11 mouse cellular contexts compared by ENCODE assay signal in genomic region chr17:64622352-64622886, GRCm38 (mm10). TPM values are rescaled to one million over a fixed set of nuclear protein-coding genes. Genes with fewer than 3 reads are reported as not detected.
DNase-seq lines count a peak whose midpoint lies in the region; ATAC-seq and TF ChIP-seq lines count a peak whose summit lies in the region.
"Had no signal": no experiment of that assay in that cellular context is flagged by ENCODE, and none has a peak within 500 bp of the region (broad histone marks: within the 10 kb centered on the region; RNA-seq: fewer than 3 reads in every experiment).

No protein-coding gene starts in this region.

- no peak overlapping the region for H3K4me2 ChIP-seq in liver, postnatal 0 days (ENCODE audit: low read depth, low read length)
- H3K4me2 ChIP-seq: embryonic facial prominence, embryonic 12.5 days; neural tube, embryonic 13.5 days had no signal

- intact Hi-C loops in heart, postnatal 10 days (cut with DNase I), result no loop called here

- WGBS in liver, adult 2 months, result 80% methylated on average over 11 of the region's 11 CpGs
- WGBS in liver, postnatal 0 days (ENCODE audit: insufficient replicate concordance), result 64% methylated on average over 11 of the region's 11 CpGs

- H3K9ac ChIP-seq in liver, adult 2 months (ENCODE audit: low read depth, low read length), result no peak overlapping the region
- no peak overlapping the region for H3K9ac ChIP-seq in liver, postnatal 0 days (replicated peaks)
- H3K9ac ChIP-seq: embryonic facial prominence, embryonic 12.5 days; neural tube, embryonic 13.5 days had no signal

- no peak for ATAC-seq in liver, postnatal 0 days
- ATAC-seq: Patski had no signal

- TF ChIP-seq EP300 in liver, postnatal 0 days (IDR thresholded peaks at IDR 0.05; ENCODE audit: low read depth), result no peak

- H3K27me3 ChIP-seq in liver, adult 2 months (ENCODE audit: control insufficient read depth, insufficient read depth, low read length), result no peaks in the 10 kb centered on the region
- H3K27me3 ChIP-seq in liver, postnatal 0 days (ENCODE audit: insufficient read depth, low read length), result no peaks in the 10 kb centered on the region
- H3K27me3 ChIP-seq in splenic B cell, adult 2 months (ENCODE audit: control insufficient read depth, insufficient read depth, low read length, poor library complexity, severe bottlenecking), result no peaks in the 10 kb centered on the region
- H3K27me3 ChIP-seq: embryonic facial prominence, embryonic 12.5 days; neural tube, embryonic 13.5 days; Patski had no signal

- H3K4me1 ChIP-seq in liver, adult 2 months (ENCODE audit: control insufficient read depth, insufficient read depth, low read length), result peaks cover 43% of the 10 kb centered on the region
- peaks cover 21% of the 10 kb centered on the region for H3K4me1 ChIP-seq in liver, postnatal 0 days (ENCODE audit: insufficient read depth)
- H3K4me1 ChIP-seq: embryonic facial prominence, embryonic 12.5 days had no signal

- H3K4me3 ChIP-seq in liver, adult 2 months (ENCODE audit: insufficient read depth, low read depth, low read length), result no peak overlapping the region
- no peak overlapping the region for H3K4me3 ChIP-seq in liver, postnatal 0 days (ENCODE audit: low read depth, low read length)
- H3K4me3 ChIP-seq: embryonic facial prominence, embryonic 12.5 days; neural tube, embryonic 13.5 days had no signal

- peaks cover 34% of the 10 kb centered on the region for H3K36me3 ChIP-seq in liver, adult 2 months (ENCODE audit: control insufficient read depth, insufficient read depth, low read length)
- H3K36me3 ChIP-seq in liver, postnatal 0 days (replicated peaks; ENCODE audit: insufficient read depth, low read length), result peaks cover 30% of the 10 kb centered on the region
- peaks cover 9% of the 10 kb centered on the region for H3K36me3 ChIP-seq in splenic B cell, adult 2 months (ENCODE audit: control insufficient read depth, insufficient read depth, low read length, poor library complexity, severe bottlenecking)

- H3K27ac ChIP-seq in liver, adult 2 months (replicated peaks; ENCODE audit: insufficient read depth, low read depth, low read length), result peak overlapping the region; percentile 58
- H3K27ac ChIP-seq in liver, postnatal 0 days (ENCODE audit: low read depth), result peak overlapping the region; percentile 44; the same call in 1 of the 2 replicates
- H3K27ac ChIP-seq: embryonic facial prominence, embryonic 12.5 days; neural tube, embryonic 13.5 days had no signal

- no peak for TF ChIP-seq POLR2A in liver, adult 2 months (IDR thresholded peaks at IDR 0.05; ENCODE audit: extremely low read depth, insufficient read depth, low read length)

- TF ChIP-seq CTCF in liver, adult 2 months (IDR thresholded peaks at IDR 0.05; ENCODE audit: low read depth, low read length), result no peak
- TF ChIP-seq CTCF in liver, postnatal 0 days (IDR thresholded peaks at IDR 0.05; ENCODE audit: low read depth), result no peak

- H3K79me2 ChIP-seq in liver, adult 2 months (ENCODE audit: control insufficient read depth, insufficient read depth, low read length), result peaks cover 52% of the 10 kb centered on the region

- H3K9me3 ChIP-seq in liver, postnatal 0 days (ENCODE audit: low read length), result no peaks in the 10 kb centered on the region
- H3K9me3 ChIP-seq: embryonic facial prominence, embryonic 12.5 days; neural tube, embryonic 13.5 days had no signal

- DNase-seq in liver, adult 2 months (ENCODE audit: extremely low read depth, low read depth, low spot score), result no peak
- DNase-seq in liver, result no peak
- peak; percentile 57 to 64 for DNase-seq in heart, postnatal 10 days
- DNase-seq in liver, postnatal 0 days, result no peak
- DNase-seq in splenic B cell, adult 2 months (ENCODE audit: low read depth, low spot score), result peak; percentile 21
- no peak for DNase-seq in frontal cortex, postnatal 36 days (ENCODE audit: low spot score in 2 of 2)
- DNase-seq in ovary, postnatal 10 days (ENCODE audit: low spot score), result no peak
- no peak for DNase-seq in layer of hippocampus, postnatal 14 days (ENCODE audit: low spot score in 2 of 2)

RNA-seq across cellular contexts. Expression of gene Man2a1, which starts 21.9 kb away (rescaled TPM):
- total RNA-seq in liver, adult 2 months (2014; rRNA removed), result 93.6 and 109 TPM in 2 replicates
- polyA plus RNA-seq in liver, adult 2 months (2012; rRNA removed), result 25.4 and 34.5 TPM in 2 replicates
- 10 to 100 TPM; 27.5 to 35.6 TPM for total RNA-seq in heart, postnatal 10 days (2021)
- 11.5 and 12.8 TPM in 2 replicates for polyA plus RNA-seq in liver, postnatal 0 days (2015; fragmentation: Nextera tagmentation; extraction: Ambion mirVana)
- 10 to 100 TPM; 14.2 to 18.8 TPM for total RNA-seq in layer of hippocampus, postnatal 14 days (2021)

Comparison
In these comparisons a context has a peak if more than half of its experiments do, and no peak if none do; other contexts are left out.
1. DNase-seq: peak in heart, postnatal 10 days (2 of 2) and splenic B cell, adult 2 months (single experiment); none in liver, adult 2 months (single experiment), liver (single experiment), liver, postnatal 0 days (single experiment), frontal cortex, postnatal 36 days (0 of 2), ovary, postnatal 10 days (single experiment) and layer of hippocampus, postnatal 14 days (0 of 2).